Mouse (Mus musculus) stomach, embryonic 14.5 days (tissue): Measurements from ENCODE around the gene Anks3. TPM values are rescaled to one million over a fixed set of nuclear protein-coding genes. Genes with fewer than 3 reads are reported as not detected.

Experiments used
- ATAC-seq: fragments of 200-750 bp; cut with Nextera tagmentation; 2 replicates; pipeline ENCODE4 v1.8.0; 2017; ENCODE audit warnings: low read depth, moderate TSS enrichment; ENCODE audit not compliant: insufficient number of reproducible peaks, insufficient read depth, low FRiP score
- H3K27ac ChIP-seq: fragments of 300-500 bp; sonication (generic); 2 replicates; pipeline ENCODE4 v1.5.1; 2014; ENCODE audit warnings: mild to moderate bottlenecking, low read length, moderate library complexity, mixed read lengths
- H3K27me3 ChIP-seq: fragments of 300-500 bp; sonication (generic); 2 replicates; pipeline ENCODE4 v1.6.1; 2014; ENCODE audit warnings: low read length, control low read depth, mixed read lengths; ENCODE audit not compliant: control insufficient read depth, insufficient read depth
- H3K36me3 ChIP-seq: fragments of 300-500 bp; sonication (generic); 2 replicates; pipeline ENCODE4 v1.6.1; 2014; ENCODE audit warnings: mild to moderate bottlenecking, control low read depth, low read length, moderate library complexity, mixed read lengths; ENCODE audit not compliant: control insufficient read depth, insufficient read depth
- H3K4me1 ChIP-seq: fragments of 300-500 bp; sonication (generic); 2 replicates; pipeline ENCODE4 v1.6.1; 2014; ENCODE audit warnings: low read length, control low read depth, mixed read lengths; ENCODE audit not compliant: control insufficient read depth, insufficient read depth
- H3K4me2 ChIP-seq: fragments of 300-500 bp; sonication (generic); replicated peaks from 2 replicates; pipeline ENCODE4 v1.6.1; 2014; ENCODE audit warnings: low read depth, low read length, control low read depth
- H3K4me3 ChIP-seq: fragments of 300-500 bp; sonication (generic); 2 replicates; pipeline ENCODE4 v1.5.1; 2014; ENCODE audit warnings: low read depth, low read length, control low read depth
- H3K9ac ChIP-seq: fragments of 300-500 bp; sonication (generic); replicated peaks from 2 replicates; pipeline ENCODE4 v1.6.1; 2014; ENCODE audit warnings: low read depth, mild to moderate bottlenecking, control low read depth, low read length, moderate library complexity, mixed read lengths
- H3K9me3 ChIP-seq: fragments of 300-500 bp; sonication (generic); 2 replicates; pipeline ENCODE4 v1.6.1; 2016; ENCODE audit warnings: low read depth, low read length, control low read depth; ENCODE audit not compliant: control insufficient read depth
- WGBS: fragments of 180-500 bp; shearing (Covaris S2); extraction: QIAGEN DNeasy Blood & Tissue Kit; methylation state at CpG from one replicate; pipeline ENCODE4 v1.1.7; 2014; 5-methylcytosine and 5-hydroxymethylcytosine counted together
- polyA plus RNA-seq: library from polyadenylated mRNA; unstranded; fragments of >200 nt; fragmentation: Nextera tagmentation; extraction: Ambion mirVana; gene quantifications from 2 replicates; pipeline ENCODE4 v1.2.1, GENCODE M21; 2014

The Anks3 gene
- polyA plus RNA-seq, 1 experiment from 2014 or later: 54.1 TPM

GRCm38 (mm10) chr16:4928474-4928873 is 35.5 kb downstream of the Anks3 start:
- Histone ChIP-seq H3K36me3 (peaks cover 84% of the 10 kb centered on the region), H3K4me3 (no peak overlapping the region), H3K27ac (no peak overlapping the region), H3K27me3 (no peaks in the 10 kb centered on the region), H3K4me1 (no peaks in the 10 kb centered on the region), H3K9ac (no peak overlapping the region), H3K4me2 (no peak overlapping the region), H3K9me3 (no peaks in the 10 kb centered on the region)
- ATAC-seq: no peak; the same call in 1 of the 2 replicates
- 63% methylated on average over 2 of the region's 2 CpGs for WGBS

DNA sequence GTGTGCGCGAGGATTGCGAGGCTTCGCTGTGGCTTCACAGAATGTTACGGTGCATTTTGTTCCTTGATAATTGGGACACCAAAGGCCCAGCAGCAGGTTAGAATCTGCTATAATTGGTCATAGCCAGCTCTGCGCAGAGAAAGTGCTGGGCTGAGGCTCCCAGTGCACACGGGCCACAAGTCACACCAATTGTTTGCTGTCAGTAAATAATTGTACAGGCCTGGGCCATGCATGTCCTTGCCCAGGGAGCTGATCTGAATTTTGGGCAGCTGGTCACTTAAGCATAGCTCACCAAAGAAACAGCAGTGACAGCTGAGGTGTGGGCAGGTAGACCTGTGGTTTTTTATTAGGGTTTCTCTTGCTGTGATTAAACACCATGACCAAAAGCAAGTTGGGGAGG is 36.0 kb downstream of the Anks3 start:
- no peaks in the 10 kb centered on the region for H3K9me3 ChIP-seq
- no peaks in the 10 kb centered on the region for H3K27me3 ChIP-seq
- peaks cover 85% of the 10 kb centered on the region for H3K36me3 ChIP-seq
- no peaks in the 10 kb centered on the region for H3K4me1 ChIP-seq
- no peak overlapping the region for H3K27ac ChIP-seq
- no peak overlapping the region for H3K9ac ChIP-seq
- WGBS: 93% methylated on average over 7 of the region's 7 CpGs
- H3K4me2 ChIP-seq: no peak overlapping the region
- no peak for ATAC-seq
- H3K4me3 ChIP-seq: no peak overlapping the region

DNA sequence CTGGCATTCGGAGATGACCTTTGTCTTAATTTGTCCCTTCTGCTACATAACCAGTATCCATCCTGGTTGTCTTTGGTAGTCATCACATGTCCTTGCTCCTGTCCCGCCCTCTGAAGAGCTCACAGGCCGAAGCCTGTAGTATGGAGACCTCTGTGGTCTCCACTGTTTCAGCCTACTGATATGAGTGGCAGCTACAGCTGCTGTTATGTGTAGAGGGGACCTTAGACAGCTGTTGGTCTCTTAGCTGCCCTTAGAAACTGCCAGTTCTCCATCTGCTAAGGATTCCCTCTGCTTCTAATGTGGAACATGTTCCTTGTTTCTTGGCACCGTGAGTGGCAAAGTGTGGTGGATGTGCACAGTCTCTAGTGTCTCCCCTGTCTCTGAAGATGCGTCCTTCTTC is 40.0 kb downstream of the Anks3 start:
- no peak for ATAC-seq
- Histone ChIP-seq H3K4me3 (no peak overlapping the region), H3K36me3 (peaks cover 62% of the 10 kb centered on the region), H3K27me3 (no peaks in the 10 kb centered on the region), H3K9me3 (no peaks in the 10 kb centered on the region), H3K4me2 (no peak overlapping the region), H3K27ac (no peak overlapping the region), H3K9ac (no peak overlapping the region), H3K4me1 (no peaks in the 10 kb centered on the region)
- 89% methylated on average over 5 of the region's 5 CpGs for WGBS

GRCm38 (mm10) chr16:4922481-4922880 is 41.5 kb downstream of the Anks3 start:
- Histone ChIP-seq H3K27ac (no peak overlapping the region), H3K9me3 (no peaks in the 10 kb centered on the region), H3K27me3 (no peaks in the 10 kb centered on the region), H3K9ac (no peak overlapping the region), H3K4me3 (no peak overlapping the region), H3K4me1 (no peaks in the 10 kb centered on the region), H3K36me3 (peaks cover 49% of the 10 kb centered on the region), H3K4me2 (no peak overlapping the region)
- no peak for ATAC-seq
- WGBS: 88% methylated on average over 6 of the region's 6 CpGs

GRCm38 (mm10) chr16:4920556-4920955 is 43.4 kb downstream of the Anks3 start:
- Histone ChIP-seq H3K4me3 (no peak overlapping the region), H3K36me3 (peaks cover 45% of the 10 kb centered on the region), H3K4me1 (no peaks in the 10 kb centered on the region), H3K9ac (no peak overlapping the region), H3K9me3 (no peaks in the 10 kb centered on the region), H3K4me2 (no peak overlapping the region), H3K27ac (no peak overlapping the region), H3K27me3 (no peaks in the 10 kb centered on the region)
- WGBS: 64% methylated on average over 4 of the region's 4 CpGs
- ATAC-seq: no peak

DNA sequence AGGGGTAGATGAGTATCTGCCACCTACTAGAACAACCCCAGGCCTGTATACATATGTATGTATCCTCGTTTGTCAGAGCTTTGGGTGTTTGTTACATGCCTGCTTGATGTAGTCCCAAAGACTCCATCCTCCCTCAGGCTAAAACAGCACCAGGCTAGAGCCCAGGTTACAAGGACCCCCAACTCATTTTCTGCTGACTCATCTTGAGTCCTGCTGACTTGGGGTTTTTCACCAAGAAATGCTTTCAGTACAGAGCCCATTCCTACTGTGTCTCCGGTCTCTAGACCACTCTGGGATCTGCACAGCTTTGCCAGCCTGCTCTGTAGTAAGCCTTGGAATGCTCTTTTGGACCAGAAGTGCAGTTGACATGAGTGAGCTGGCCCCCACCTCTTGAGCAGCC is 47.4 kb downstream of the Anks3 start:
- WGBS: 88% methylated on average over 2 of the region's 2 CpGs
- Histone ChIP-seq H3K4me2 (no peak overlapping the region), H3K36me3 (peaks cover 23% of the 10 kb centered on the region), H3K9ac (no peak overlapping the region), H3K4me3 (no peak overlapping the region), H3K4me1 (no peaks in the 10 kb centered on the region), H3K27me3 (no peaks in the 10 kb centered on the region), H3K9me3 (no peaks in the 10 kb centered on the region), H3K27ac (no peak overlapping the region)
- no peak for ATAC-seq

DNA sequence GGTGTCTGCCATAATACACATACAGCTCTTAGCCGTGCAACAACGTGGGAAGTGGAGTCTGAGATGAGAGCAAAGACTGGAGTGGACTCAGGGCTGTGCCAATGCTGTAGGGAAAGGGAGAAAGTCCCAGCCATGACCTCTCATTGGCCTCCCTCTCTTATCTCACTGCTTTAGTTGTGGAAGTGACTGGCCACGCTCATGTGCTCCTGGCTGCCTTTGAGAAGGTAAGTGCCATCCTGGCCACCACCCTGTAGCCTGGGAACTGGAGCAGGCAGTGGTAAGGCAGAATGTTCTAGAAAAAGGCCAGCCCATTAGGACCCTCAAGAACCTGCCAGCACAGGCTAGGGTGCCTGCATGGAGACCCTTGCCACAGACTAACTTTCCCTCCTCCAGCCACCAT is 48.1 kb downstream of the Anks3 start:
- no peak for ATAC-seq
- no peaks in the 10 kb centered on the region for H3K27me3 ChIP-seq
- H3K36me3 ChIP-seq: peaks cover 28% of the 10 kb centered on the region

GRCm38 (mm10) chr16:4913783-4914735 is 49.9 kb downstream of the Anks3 start:
- H3K9ac ChIP-seq: no peak overlapping the region

More for the DNA sequence above, 48.1 kb downstream of the Anks3 start:
- Histone ChIP-seq H3K27ac (no peak overlapping the region), H3K4me2 (no peak overlapping the region), H3K9me3 (no peaks in the 10 kb centered on the region), H3K4me1 (no peaks in the 10 kb centered on the region), H3K9ac (no peak overlapping the region), H3K4me3 (no peak overlapping the region)
- WGBS: 90% methylated on average over 3 of the region's 3 CpGs

More at GRCm38 (mm10) chr16:4913783-4914735, 49.9 kb downstream of the Anks3 start:
- Histone ChIP-seq H3K9me3 (no peaks in the 10 kb centered on the region), H3K4me1 (no peaks in the 10 kb centered on the region), H3K4me3 (no peak overlapping the region), H3K27me3 (no peaks in the 10 kb centered on the region), H3K27ac (no peak overlapping the region), H3K4me2 (no peak overlapping the region), H3K36me3 (peaks cover 40% of the 10 kb centered on the region)
- ATAC-seq: peak; percentile 59; the same call in 1 of the 2 replicates
- WGBS: 36% methylated on average over 12 of the region's 12 CpGs
